Mouse (Mus musculus): ENCODE data around the gene Ski. TPM values are rescaled to one million over a fixed set of nuclear protein-coding genes. Genes with fewer than 3 reads are reported as not detected.
"Not testable (repeated sequence)": the region's sequence is repeated elsewhere in the genome, so short reads cannot be mapped to it uniquely, and the experiment has no call there.

Gene Ski
- 100 to 1,000 TPM; 136 to 138 TPM for total RNA-seq (2021)
- long read RNA-seq, full-length matches to known transcripts: 167 of 358 reads
- long read RNA-seq, partial matches to known transcripts: 7 of 358 reads
- long read RNA-seq, other reads (novel, unspliced or antisense): 184 of 358 reads

DNA sequence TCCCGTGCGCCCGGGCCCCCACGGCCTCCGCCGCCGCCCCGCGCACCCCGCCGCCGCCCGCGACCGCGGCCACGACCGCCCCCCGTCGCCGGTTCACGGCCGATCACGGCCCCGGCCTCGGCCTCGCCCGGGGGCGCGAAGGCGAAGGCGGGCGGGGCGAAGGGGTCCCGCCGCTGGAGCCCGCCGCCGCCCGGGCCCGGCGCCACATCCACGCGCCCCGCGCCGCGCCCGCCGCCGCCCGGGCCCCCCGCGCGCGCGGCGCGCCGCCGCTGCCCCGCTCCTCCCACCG lies at the start of gene Ski:
Gene Ski, minus strand, starts transcription at position 41 of the 289 bp plus-strand sequence.
- no peak for DNase-seq (ENCODE audit: low spot score in 2 of 2)

DNA sequence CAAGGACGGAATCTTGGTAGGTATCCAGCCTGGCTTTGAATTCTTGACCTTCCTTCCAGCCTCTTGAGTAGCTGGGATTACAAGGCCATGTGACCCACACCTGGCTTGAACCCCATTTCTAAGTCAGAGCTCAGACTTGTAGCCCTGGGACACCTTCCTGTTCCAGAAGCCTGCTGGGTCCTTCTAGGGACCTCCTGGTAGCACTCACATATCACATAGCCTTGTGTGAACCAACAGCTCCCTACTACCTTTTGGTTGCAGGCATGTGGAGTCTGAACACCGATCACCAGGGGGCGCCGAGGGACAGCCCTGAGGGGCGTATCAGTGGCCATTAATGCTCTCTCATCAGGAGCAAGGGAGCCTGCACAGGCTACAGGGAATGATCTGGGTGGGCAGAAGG lies 46.0 kb upstream of the Ski start:
- DNase-seq (ENCODE audit: low spot score in 2 of 2): peak; percentile 43 to 75

DNA sequence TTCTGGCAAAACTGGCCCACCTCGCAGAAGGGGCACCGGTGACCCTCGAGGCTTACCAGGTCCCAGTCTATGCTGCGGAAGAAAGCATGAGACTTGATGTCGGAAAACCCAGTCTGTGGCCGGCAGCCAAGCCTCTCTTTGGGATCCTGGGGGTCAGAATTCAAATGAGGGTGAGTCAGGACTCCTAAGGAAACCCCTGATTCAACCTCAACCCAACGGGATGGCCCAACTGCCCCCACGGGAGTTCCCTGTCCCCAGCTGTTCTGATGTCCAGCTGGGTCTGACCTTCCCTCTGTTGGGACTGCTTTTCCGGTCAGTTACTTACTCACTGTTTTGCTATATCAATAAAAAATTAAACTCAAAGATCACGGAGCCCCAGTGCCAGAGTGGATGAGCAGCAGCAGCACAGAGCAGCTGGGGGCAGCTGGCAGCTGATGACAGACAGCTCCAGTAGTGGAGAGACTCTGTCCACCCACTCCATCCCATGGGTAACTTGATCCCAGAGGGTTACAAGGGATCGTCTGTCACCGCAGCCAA lies 45.3 kb upstream of the Ski start:
- no peak for DNase-seq (ENCODE audit: low spot score in 2 of 2)

DNA sequence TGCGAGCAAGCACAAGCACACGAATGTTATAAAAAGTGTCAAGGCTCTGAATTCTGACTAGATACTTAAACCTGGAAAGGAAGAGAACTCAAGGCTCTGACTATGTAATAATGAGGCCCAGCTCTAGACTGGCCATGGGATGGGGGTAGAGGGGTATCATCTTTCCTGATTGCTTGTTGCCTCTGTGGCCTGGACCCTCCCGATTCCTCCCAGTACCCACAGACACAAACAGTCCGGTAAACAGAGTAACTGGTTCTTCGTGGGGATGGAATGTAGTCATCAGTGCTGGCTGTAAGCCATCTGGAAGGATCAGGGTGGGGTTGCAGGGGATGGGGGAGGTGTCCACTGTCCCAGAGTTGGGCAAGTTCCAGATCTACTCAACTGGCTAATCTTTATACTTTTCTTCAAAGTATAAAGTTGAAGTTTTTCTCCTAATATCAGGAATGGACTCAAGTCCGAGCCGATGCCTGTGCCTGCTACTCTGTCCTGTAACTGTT lies 44.7 kb upstream of the Ski start:
- DNase-seq (ENCODE audit: low spot score in 2 of 2): no peak

DNA sequence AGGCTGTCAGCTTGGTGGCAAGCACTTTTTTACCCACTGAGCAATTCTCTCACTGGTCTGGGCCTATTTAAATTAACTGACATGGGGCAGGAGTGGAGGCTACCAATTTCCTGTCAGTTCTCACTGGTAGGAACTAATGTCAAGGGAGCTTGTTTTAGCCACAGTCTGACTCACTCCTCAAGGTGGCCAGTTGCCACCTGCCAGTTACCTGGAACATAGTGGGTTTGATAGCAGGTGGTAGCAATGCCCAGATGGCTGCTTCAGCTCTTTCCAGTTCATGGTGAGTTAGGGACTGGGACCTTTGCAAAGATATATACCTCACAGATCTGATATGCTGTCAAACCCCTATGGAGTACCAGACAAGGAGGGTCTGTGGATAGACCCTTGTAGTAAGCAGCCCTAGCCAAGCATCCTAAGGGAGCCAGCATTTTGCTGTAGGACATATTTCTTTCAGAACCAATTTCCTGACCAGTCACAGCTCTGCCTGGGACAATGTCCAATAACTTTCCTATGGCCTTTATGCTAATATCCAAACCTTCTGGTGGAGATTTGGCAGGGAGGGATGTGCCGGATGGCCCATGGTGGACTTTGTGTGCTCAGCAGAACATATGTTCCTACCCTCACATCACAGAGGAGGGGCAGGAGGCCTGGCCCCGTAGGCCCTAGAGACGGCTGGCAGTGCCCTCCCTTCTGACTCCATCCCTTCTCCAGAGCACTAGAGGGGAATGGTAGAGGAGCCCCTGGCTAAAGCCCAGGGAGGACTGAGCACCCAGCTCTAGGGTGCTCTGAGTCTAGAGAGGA lies 42.3 kb upstream of the Ski start:
- no peak for DNase-seq (ENCODE audit: low spot score in 2 of 2)

DNA sequence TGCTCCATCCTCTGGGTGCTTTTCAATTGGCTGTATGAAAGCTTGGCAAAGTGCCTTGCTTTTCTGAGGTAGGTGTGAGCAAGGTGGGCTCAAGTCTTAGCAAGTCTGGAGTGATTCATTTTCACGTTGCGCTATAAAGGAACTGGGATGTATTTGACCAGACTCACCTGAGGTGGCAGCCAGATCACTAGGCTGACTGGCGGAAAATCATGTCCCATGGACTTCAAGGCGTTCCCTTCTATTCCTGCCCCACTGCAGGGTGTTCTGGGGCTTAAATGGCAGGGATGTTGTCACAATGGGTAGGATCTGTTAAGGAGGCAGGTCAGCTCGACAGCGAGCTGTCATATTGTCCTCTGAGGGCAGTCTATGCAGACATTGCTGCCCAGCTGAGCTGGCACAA lies 29.9 kb upstream of the Ski start:
- no peak for DNase-seq (ENCODE audit: low spot score in 2 of 2)

DNA sequence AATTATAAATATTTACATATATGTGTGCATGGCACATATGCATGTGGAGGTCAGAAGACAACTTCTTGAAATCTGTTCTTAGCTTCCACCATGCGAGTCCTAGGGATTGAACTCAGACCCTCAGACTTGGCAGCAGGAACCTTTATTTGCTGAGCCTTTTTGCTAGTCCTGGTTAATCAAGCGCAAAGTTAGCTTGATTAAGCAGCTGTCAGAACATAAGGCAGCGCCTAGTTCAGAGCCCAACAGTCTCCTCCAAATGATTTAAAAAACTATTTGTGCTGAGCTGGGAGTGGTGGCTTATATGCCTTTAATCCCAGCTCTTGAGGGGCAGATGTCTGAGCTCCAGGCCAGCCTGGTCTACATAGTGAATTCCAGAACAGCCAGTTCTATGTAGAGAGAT lies 28.8 kb upstream of the Ski start:
- peak in 1 of 2 experiments; percentile 79 for DNase-seq (ENCODE audit: low spot score in 2 of 2)

DNA sequence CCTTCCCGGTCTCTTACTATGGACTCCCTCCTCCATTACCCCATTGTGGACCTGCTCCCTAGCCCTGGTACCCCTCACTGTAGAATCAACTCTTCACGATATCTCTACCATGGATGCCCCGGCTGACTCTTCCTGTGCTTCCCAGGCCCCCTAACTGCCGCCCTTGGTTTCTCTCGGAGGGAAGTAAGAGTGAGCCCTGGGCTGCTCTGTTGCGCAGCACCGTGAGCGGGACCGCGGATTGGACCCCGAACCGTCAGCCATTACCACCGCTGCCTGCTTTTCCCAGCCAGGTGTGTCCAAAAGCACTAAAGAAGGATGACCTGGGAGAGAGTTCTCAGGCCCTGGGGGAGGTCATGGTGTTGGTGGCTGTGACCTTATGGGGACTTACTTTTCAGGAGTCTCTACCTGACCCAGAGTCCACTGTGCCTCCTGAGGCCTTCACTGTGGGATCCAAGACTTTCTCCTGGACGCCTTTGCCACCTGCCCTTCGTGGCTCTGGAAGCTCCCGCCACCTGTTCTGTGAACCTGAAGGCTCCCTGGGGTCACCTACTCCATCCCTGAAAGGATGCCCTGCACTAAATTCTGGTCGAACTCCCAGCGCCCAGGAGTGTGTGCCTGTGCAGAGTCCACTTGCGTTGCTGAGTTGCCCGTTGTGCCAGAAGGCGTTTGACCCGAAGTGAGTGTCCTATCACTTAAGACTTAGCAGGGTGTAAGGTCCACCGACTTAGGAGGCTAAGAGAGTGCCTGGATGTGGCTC lies 28.1 kb upstream of the Ski start:
- no peak for DNase-seq (ENCODE audit: low spot score in 2 of 2)

DNA sequence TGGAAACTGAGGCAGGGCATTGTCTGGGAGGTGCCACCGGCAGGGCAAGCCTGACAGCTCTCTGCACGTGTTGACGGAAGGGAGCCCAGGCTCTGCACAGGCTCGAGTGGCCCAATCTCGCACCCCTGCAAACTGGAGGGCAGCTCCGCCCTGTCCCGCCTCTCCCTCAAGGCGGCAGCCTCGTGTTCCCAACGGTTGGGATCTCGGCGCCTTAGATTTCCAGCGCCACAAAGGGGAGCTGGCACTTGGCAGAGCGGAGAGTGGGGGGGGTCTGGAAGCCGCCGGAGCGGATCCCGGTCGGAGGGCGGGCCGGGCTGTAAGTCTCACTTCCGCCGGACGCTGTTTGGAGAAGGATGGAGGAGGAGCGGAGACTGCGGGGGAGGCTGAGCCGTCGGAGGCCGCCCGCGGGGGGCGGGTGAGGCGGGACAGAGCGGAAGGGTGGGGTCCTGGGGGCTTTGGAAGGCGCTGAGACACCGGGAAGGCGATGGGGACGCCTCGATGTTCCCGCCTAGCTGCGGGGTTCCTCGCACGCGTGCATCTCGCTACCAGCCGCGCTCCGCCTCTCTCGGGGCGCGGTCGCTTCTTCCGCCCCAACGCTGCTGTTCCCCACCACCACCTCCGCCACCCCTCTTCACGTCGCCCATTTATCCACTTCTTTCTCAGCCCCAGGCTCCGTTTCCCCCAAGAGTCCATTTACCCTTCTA lies 27.4 kb upstream of the Ski start, which contains the start of gene Faap20:
Gene Faap20, plus strand, starts transcription at position 155 of the 704 bp plus-strand sequence.
- peak; percentile 73 to 83 for DNase-seq (ENCODE audit: low spot score in 2 of 2)

DNA sequence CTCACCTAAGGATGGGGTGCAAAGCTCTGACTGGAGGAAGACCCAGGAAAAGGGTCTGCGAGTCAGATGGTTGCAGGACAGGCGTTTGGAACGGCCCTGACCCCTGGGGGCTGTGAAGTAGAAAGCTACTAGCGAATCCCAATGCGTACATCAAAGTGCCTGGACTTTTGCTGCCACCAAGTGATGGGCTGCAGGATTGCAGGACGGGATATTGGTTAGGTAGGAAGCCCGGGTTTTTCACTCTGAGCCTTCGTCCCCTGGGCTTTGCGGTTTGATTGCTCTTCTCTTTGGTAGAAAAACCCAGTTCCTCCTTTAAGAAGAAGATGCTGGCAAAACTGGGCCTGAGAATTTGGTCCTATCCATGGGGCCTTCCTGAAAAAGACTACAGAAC lies 26.9 kb upstream of the Ski start:
- peak; percentile 88 to 98 for DNase-seq (ENCODE audit: low spot score in 2 of 2)

DNA sequence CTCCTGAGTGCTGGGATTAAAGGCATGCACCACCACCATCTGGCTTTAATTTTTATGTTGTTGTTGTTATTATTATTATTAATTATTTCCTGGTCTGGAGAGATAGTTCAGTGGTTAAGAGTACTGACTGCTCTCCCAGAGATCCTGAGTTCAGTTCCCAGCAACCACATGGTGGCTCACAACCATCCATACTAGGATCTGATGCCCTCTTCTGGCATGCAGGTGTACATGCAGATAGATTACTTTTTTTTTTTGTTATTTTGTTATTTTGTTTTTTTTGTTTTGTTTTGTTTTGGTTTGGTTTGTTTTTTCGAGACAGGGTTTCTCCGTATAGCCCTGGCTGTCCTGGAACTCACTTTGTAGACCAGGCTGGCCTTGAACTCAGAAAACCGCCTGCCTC lies 25.7 kb upstream of the Ski start:
- DNase-seq (ENCODE audit: low spot score in 2 of 2): not testable (repeated sequence)

DNA sequence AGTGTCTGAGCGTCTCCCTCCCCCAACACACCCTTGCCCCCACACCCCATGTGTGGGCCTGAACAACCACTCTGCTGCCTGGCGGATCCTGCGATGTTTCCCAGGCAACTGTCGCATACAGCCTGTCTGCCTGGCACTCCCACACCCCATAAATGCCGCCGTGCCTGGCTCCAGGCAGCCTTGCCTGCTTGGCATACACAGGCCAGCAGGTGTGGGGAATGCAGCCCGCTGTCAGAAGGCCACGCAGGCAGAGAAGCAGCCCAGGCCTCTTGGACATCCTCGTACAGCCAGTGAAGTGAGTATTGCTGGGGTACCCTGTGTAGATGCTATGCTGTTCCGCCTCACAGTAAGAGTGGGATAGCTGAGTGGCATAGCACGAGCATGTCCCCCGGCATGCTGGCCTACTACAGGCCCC lies 24.3 kb upstream of the Ski start:
- DNase-seq (ENCODE audit: low spot score in 2 of 2): peak; percentile 83 to 89

DNA sequence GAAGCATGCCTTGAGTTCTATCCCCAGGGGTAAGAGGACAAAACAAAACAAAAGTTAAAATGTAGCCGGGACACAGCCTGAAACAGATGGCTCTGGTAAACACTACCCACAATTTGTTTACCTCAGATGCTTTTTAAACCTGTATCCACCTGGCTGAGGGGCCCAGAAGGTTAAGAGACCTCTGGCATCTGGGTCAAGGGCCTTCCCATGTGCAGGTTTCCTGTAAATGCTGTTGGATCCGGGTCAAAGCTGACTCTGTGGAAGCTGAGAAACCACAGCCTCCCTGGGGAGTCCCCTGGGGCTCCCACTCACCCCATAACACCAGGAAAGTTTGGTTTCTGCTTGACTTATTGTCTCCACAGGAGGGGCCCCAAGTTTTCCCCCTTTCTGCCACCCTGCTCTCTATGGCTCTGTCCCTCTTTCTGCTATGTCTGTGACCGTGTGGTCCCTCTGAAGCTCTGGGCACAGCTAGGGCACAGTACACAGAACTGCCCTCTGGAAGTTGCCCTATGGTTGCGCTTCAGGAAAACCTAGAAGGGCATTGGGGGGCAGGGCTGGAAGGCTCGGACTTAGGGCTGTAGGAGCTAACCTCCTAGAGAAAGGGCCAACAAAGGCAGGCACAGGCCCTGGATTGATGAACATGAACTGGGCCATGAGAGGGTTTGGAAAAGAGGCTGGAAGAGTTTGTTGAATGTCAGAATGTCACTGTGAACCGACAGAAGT lies 23.5 kb upstream of the Ski start:
- DNase-seq (ENCODE audit: low spot score in 2 of 2): no peak

DNA sequence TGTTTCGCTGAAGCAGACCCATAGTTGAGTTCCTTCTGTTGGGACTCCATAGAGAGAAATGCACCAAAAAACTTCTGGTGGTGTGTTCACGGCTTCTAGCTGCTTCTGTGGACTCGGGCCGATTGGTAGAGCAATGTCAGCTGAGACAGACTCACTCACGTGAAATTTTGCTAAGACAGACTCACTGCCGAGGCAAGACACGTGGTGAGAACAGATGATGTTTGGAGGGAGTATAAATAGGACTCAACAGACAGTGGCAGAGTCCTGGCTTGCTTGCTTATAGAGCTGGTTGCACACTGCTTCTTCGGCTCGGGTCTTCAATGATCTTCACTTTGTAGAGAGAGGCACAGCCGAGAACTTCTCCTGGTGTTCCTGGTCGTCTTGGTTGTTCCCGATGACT lies 20.8 kb upstream of the Ski start:
- DNase-seq (ENCODE audit: low spot score in 2 of 2): peak in 1 of 2 experiments; percentile 26

DNA sequence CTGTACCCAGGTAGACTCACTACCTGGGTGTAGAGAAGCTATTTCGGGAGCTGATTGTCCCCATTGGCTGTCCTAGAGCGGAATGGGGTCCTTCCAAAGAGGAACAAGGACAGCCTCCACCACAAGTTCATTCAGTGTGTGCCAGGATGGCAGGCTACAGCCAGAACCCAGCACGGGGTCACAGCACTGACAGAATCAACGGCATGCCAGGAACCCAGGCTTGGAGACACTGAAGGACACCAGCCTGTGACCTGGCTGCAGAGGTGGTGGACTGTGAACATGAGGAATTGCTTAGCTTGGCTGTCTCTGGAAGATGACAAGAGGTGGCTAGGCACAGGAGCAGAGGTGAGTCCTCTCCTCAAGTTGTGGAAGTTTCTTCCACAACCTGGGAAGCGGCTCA lies 19.9 kb upstream of the Ski start:
- no peak for DNase-seq (ENCODE audit: low spot score in 2 of 2)

DNA sequence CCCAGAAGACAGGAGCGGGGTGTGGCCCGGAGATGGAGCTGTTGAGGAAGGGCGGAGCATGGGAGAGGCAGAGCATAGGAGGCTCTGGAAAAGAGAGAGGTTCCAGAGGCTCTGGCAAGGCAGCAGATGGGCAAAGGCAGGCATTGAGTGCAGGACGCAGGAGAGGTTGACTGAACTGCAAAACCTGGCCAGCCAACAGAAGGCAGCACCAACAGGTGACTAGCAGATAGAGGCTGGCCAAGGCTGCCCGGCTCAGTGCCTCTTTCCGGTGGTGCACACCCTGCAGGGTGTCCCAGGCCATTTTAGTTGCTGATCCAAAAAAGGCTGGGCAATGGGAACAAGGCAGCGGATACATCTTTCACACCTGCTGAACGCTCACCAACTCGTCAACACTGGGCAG lies 19.4 kb upstream of the Ski start:
- no peak for DNase-seq (ENCODE audit: low spot score in 2 of 2)

DNA sequence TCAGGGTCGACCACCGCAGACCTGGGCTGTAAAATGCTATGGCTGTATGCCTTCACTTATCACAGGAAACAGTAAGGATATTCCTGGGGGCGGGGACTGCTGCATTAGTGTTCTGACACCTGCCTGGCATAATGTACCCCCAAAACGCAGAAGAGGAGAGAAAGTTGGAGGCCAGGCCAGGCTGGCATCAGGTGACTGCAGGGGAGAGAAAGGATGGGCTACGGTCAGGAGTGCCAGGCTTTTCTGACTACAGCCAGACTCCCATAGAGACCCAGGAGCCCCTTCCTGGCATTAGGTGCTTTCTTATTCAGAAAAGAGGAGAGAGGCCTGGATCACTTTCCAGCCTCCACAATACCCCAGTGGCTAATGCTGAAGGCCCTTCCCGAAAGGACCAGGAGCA lies 17.1 kb upstream of the Ski start:
- no peak for DNase-seq (ENCODE audit: low spot score in 2 of 2)

DNA sequence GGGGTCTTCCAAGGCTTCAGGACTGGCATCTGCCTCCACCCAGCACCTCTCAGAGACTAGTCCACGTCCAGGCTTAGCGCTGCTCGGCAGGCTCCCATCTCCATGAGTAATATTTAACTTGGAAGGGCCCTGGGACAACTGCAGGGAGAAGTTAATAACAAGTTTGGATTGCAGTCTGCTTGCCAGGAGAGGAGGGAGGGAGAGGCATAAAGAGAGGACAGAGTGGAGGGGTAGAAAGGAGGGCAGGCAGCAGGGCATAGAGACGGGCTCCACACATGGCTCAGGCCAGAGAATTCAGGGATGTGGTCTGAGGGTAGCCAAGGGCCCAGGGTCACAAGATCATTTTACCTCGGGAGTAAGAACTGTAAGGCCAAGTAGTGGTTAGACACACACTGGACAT lies 15.9 kb upstream of the Ski start:
- DNase-seq (ENCODE audit: low spot score in 2 of 2): no peak

DNA sequence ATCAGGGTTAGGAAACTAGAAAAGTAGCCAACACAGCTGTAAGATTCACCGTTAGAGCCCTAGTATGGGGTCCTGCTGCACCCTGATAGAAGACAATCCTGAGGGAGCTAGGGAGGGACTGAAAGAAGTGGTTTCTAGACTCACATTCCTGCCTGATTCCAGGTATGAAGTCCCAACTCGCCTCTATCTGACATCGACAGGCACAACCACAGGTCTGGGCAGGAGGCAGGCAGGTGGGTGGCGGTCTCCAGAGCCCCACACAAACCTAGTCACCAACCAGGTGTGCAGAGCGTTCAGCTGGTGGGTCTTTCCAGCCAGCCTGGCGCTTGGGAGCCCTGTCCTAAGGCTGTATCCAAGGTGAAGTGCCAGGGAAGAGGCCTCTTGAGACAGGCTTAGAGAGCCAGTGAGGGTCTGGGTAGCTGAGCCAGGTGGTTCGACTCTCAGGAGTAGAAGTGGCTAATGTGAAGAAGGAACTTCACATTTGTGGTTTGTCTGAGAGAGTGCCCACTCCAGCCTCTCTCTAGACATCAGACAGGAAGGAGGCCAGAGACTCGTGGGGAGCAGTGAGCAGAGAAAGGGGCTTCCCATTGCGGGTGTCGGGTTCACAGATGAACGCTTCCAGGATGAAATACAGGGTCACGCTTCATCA lies 14.5 kb upstream of the Ski start:
- DNase-seq (ENCODE audit: low spot score in 2 of 2): no peak

All from layer of hippocampus, adult 18-20 months (tissue).